Mouse (Mus musculus): ENCODE measurements around the gene Gbgt1.

- TF ChIP-seq POLR2A (IDR thresholded peaks at IDR 0.05; ENCODE audit: extremely low read depth, insufficient read depth, low read length) (no peak), CTCF (IDR thresholded peaks at IDR 0.05; ENCODE audit: low read depth, low read length) (no peak)
Measured at GRCm38 (mm10) chr2:28537634-28537920, 40.9 kb downstream of the Gbgt1 start.

Data from liver, adult 2 months (tissue).